Mouse (Mus musculus) thymus, adult 2 months (tissue): ENCODE data around the gene Gadd45g. TPM values are rescaled to one million over a fixed set of nuclear protein-coding genes. Genes with fewer than 3 reads are reported as not detected.
A peak's percentile ranks its signal among the peaks of the same experiment; 100 is the strongest.

Source experiments
- DNase-seq: peaks from one replicate; pipeline ENCODE4 v3.0.0; 2021
- H3K27ac ChIP-seq: fragments of 200-500 bp; 2 replicates; pipeline ENCODE4 v1.5.1; 2012; ENCODE audit warnings: low read length, control low read depth; ENCODE audit not compliant: control insufficient read depth, insufficient read depth
- H3K27me3 ChIP-seq: fragments of 200-500 bp; 2 replicates; pipeline ENCODE4 v1.6.1; 2012; ENCODE audit warnings: mild to moderate bottlenecking, low read length, moderate library complexity, mixed read lengths; ENCODE audit not compliant: control insufficient read depth, insufficient read depth
- H3K36me3 ChIP-seq: fragments of 200-500 bp; 2 replicates; pipeline ENCODE4 v1.6.1; 2012; ENCODE audit warnings: mild to moderate bottlenecking, low read length, moderate library complexity; ENCODE audit not compliant: control insufficient read depth, insufficient read depth
- H3K4me1 ChIP-seq: fragments of 200-500 bp; replicated peaks from 2 replicates; pipeline ENCODE4 v1.6.1; 2012; ENCODE audit warnings: low read length; ENCODE audit not compliant: control insufficient read depth, insufficient read depth
- H3K4me3 ChIP-seq: fragments of 200-500 bp; 2 replicates; pipeline ENCODE4 v1.5.1; 2012; ENCODE audit warnings: mild to moderate bottlenecking, low read length, control low read depth, moderate library complexity; ENCODE audit not compliant: control insufficient read depth, insufficient read depth
- CTCF ChIP-seq: fragments of 200-500 bp; IDR thresholded peaks from 2 replicates; pipeline ENCODE4 v1.5.1; 2012; ENCODE audit warnings: mild to moderate bottlenecking, control low read depth, low read length, moderate library complexity, borderline replicate concordance; ENCODE audit not compliant: control insufficient read depth, poor library complexity, insufficient read depth; ENCODE audit errors: extremely low read depth
- POLR2A ChIP-seq: fragments of 200-500 bp; IDR thresholded peaks from 2 replicates; pipeline ENCODE4 v1.6.1; 2012; ENCODE audit warnings: mild to moderate bottlenecking, low read length, control low read depth, moderate library complexity; ENCODE audit not compliant: control insufficient read depth, poor library complexity, insufficient read depth; ENCODE audit errors: extremely low read depth
- WGBS: fragments of 180-500 bp; shearing (Covaris S2); methylation state at CpG from one replicate; pipeline ENCODE4 v1.1.7; 2018; 5-methylcytosine and 5-hydroxymethylcytosine counted together
- polyA plus RNA-seq: library from polyadenylated mRNA; depleted of rRNA; stranded (reverse); fragments of >200 nt; gene quantifications from 2 replicates; pipeline ENCODE4 v1.2.3, GENCODE M21; 2012; rRNA removed

Gene Gadd45g
- polyA plus RNA-seq = 15.0 and 16.2 TPM in 2 replicates

GRCm38 (mm10) chr13:51846301-51846867, at the start of gene Gadd45g:
Gadd45g (plus strand) TSS chr13:51846678.
- Histone ChIP-seq H3K27ac (peak within 1 kb of the TSS; percentile 9; the same call in 1 of the 2 replicates), H3K27me3 (no peaks in the 10 kb centered on the region; the same call in 1 of the 2 replicates), H3K4me3 (peak within 1 kb of the TSS; percentile 60), H3K36me3 (no peaks in the 10 kb centered on the region), H3K4me1 (peaks cover 34% of the 10 kb centered on the region)
- under 1% methylated on average over 31 of the region's 31 CpGs for WGBS
- TF ChIP-seq POLR2A (peak; percentile 97), CTCF (peak; percentile 65; the same call in 1 of the 2 replicates)
- peak; percentile 94 for DNase-seq

GRCm38 (mm10) chr13:51797899-51798746, 48.4 kb upstream of the Gadd45g start:
- Histone ChIP-seq H3K4me3 (no peak overlapping the region), H3K4me1 (peaks cover 35% of the 10 kb centered on the region), H3K36me3 (no peaks in the 10 kb centered on the region), H3K27me3 (no peaks in the 10 kb centered on the region), H3K27ac (peak overlapping the region; percentile 94)
- no peak for DNase-seq
- 50% methylated on average over 8 of the region's 8 CpGs for WGBS
- no peak for TF ChIP-seq CTCF
- TF ChIP-seq POLR2A = no peak

GRCm38 (mm10) chr13:51799735-51800522, 46.5 kb upstream of the Gadd45g start:
- H3K4me3 ChIP-seq = 0 out of 2 replicates have a peak overlapping the region, but pooled peaks have one; percentile 1
- no peaks in the 10 kb centered on the region for H3K36me3 ChIP-seq
- H3K27ac ChIP-seq = peak overlapping the region; percentile 94
- 32% methylated on average over 16 of the region's 16 CpGs for WGBS
- no peak for DNase-seq
- no peak for TF ChIP-seq POLR2A
- no peak for TF ChIP-seq CTCF
- no peaks in the 10 kb centered on the region for H3K27me3 ChIP-seq
- H3K4me1 ChIP-seq = peaks cover 33% of the 10 kb centered on the region

- no peaks in the 10 kb centered on the region for H3K27me3 ChIP-seq
- H3K4me1 ChIP-seq = peaks cover 33% of the 10 kb centered on the region
- WGBS = 4% methylated on average over 9 of the region's 9 CpGs
- DNase-seq = peak; percentile 88
- no peak overlapping the region for H3K4me3 ChIP-seq
- no peaks in the 10 kb centered on the region for H3K36me3 ChIP-seq
- peak overlapping the region; percentile 94 for H3K27ac ChIP-seq
- TF ChIP-seq CTCF (no peak), POLR2A (no peak)
These were observed 45.6 kb upstream of the Gadd45g start for GRCm38 (mm10) chr13:51800921-51801320.

GRCm38 (mm10) chr13:51805634-51806033, 40.8 kb upstream of the Gadd45g start:
- peaks cover 9% of the 10 kb centered on the region for H3K4me1 ChIP-seq

GRCm38 (mm10) chr13:51806220-51806619, 40.3 kb upstream of the Gadd45g start:
- no peak for DNase-seq
- H3K27ac ChIP-seq = no peak overlapping the region
- no peaks in the 10 kb centered on the region for H3K27me3 ChIP-seq
- H3K4me1 ChIP-seq = peaks cover 7% of the 10 kb centered on the region
- TF ChIP-seq CTCF (no peak), POLR2A (no peak)
- no peak overlapping the region for H3K4me3 ChIP-seq
- WGBS = 95% methylated on average over 15 of the region's 15 CpGs
- H3K36me3 ChIP-seq = no peaks in the 10 kb centered on the region

More at GRCm38 (mm10) chr13:51805634-51806033, 40.8 kb upstream of the Gadd45g start:
- no peaks in the 10 kb centered on the region for H3K36me3 ChIP-seq
- H3K27ac ChIP-seq = no peak overlapping the region
- no peak for DNase-seq
- no peaks in the 10 kb centered on the region for H3K27me3 ChIP-seq
- TF ChIP-seq POLR2A (no peak), CTCF (no peak)
- H3K4me3 ChIP-seq = no peak overlapping the region
- 79% methylated on average over 4 of the region's 4 CpGs for WGBS
